Mouse (Mus musculus): ENCODE data around the gene Rab7b. TPM values are rescaled to one million over a fixed set of nuclear protein-coding genes. Genes with fewer than 3 reads are reported as not detected.

The Rab7b gene
- polyA plus RNA-seq, 1 experiment from 2014 or later: 1.6 TPM

DNA sequence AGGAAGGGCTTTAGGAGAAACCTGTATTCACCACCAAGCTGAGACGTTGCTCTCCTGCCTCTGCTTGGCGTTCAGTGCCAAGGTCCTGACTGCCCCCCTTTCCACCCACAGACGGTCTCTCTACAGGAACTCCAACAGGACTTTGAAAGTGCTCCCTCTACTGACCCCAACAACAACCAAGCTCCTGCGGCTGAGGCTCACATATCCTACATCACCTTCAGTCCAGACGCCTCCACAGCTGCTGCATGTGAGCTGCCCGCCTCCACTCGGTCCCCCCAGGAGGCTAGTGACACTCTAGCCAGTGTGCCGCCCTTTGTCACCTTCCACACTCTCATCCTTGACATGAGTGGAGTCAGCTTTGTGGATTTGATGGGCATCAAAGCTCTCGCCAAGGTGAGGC is 75.2 kb downstream of the Rab7b start:
- Histone ChIP-seq H3K4me1 (ENCODE audit: control insufficient read depth, insufficient read depth, low read length) (no peaks in the 10 kb centered on the region; the same call in 1 of the 2 replicates), H3K27ac (replicated peaks; ENCODE audit: low read depth, low read length) (no peak overlapping the region), H3K9ac (replicated peaks; ENCODE audit: low read length) (no peak overlapping the region), H3K9me3 (ENCODE audit: control insufficient read depth, low read length) (no peaks in the 10 kb centered on the region), H3K36me3 (ENCODE audit: control insufficient read depth, insufficient read depth, low read length) (no peaks in the 10 kb centered on the region), H3K27me3 (ENCODE audit: control insufficient read depth, insufficient read depth, low read length) (no peaks in the 10 kb centered on the region), H3K4me3 (replicated peaks; ENCODE audit: low read depth, low read length) (no peak overlapping the region), H3K4me2 (ENCODE audit: low read length) (no peak overlapping the region)
- ATAC-seq (ENCODE audit: low FRiP score, low TSS enrichment): no peak
- WGBS: 58% methylated on average over 9 of the region's 9 CpGs
- no peak for DNase-seq

DNA sequence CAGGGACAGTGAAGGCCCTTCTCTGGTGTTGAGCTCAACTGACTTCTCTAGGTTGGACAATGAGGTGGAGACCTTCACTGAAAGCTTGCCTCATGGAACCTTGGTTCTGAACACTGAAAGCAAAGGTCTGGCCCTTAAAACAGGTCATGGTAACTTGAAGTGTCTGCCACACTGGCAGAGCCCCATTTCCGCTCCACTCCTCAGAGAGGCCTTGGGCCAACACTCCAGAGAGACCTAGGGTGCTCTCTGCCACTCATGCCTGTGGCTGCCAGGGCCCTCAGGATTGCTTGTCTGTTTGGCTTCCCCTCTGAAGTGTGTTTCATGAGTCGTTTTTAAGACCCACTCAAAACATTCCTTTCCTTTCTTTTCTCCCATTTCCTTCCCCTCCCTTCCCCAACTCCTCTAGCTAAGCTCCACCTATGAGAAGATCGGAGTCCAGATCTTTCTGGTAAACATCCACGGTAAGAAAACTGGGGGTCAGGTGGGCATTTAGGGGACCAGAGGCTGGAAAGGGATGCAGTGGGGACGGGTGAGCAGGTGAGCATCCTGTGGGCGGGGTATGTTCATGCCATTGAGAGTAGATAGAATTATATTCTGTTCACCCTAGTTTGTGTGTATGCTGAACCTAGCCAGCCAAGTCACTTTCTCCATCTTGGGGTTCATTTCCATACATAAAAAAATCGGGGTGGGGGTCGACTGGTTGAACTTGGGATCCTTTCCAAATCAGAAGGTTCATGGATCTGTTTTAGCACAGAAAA is 76.3 kb downstream of the Rab7b start:
- no peak for DNase-seq
- 62% methylated on average over 8 of the region's 8 CpGs for WGBS

More for the DNA sequence above, 76.3 kb downstream of the Rab7b start:
- Histone ChIP-seq H3K36me3 (ENCODE audit: control insufficient read depth, insufficient read depth, low read length) (no peaks in the 10 kb centered on the region), H3K4me1 (ENCODE audit: control insufficient read depth, insufficient read depth, low read length) (no peaks in the 10 kb centered on the region), H3K9me3 (ENCODE audit: control insufficient read depth, low read length) (no peaks in the 10 kb centered on the region), H3K9ac (replicated peaks; ENCODE audit: low read length) (no peak overlapping the region), H3K4me2 (ENCODE audit: low read length) (no peak overlapping the region), H3K27ac (replicated peaks; ENCODE audit: low read depth, low read length) (no peak overlapping the region), H3K27me3 (ENCODE audit: control insufficient read depth, insufficient read depth, low read length) (no peaks in the 10 kb centered on the region), H3K4me3 (replicated peaks; ENCODE audit: low read depth, low read length) (no peak overlapping the region)
- ATAC-seq (ENCODE audit: low FRiP score, low TSS enrichment): no peak

Other genes starting within 250 kb of the Rab7b start
- gene Srgap2, start 161.3 kb upstream of the Rab7b start, polyA plus RNA-seq (2014; fragmentation: Nextera tagmentation; extraction: Ambion mirVana): 28.6 and 30.8 TPM in 2 replicates
- gene Fam72a, start 160.8 kb upstream of the Rab7b start, polyA plus RNA-seq (2014; fragmentation: Nextera tagmentation; extraction: Ambion mirVana): 1.4 and 1.8 TPM in 2 replicates
- gene Avpr1b, start 89.5 kb upstream of the Rab7b start, polyA plus RNA-seq (2014; fragmentation: Nextera tagmentation; extraction: Ambion mirVana): not detected in 2 replicates
- gene Ctse, start 50.4 kb upstream of the Rab7b start, polyA plus RNA-seq (2014; fragmentation: Nextera tagmentation; extraction: Ambion mirVana): not detected in 2 replicates
- 0.04 and 0.13 TPM in 2 replicates for gene Slc26a9, start 55.3 kb downstream of the Rab7b start, polyA plus RNA-seq (2014; fragmentation: Nextera tagmentation; extraction: Ambion mirVana)
- 0.09 and 0.20 TPM in 2 replicates for gene Pm20d1, start 108.7 kb downstream of the Rab7b start, polyA plus RNA-seq (2014; fragmentation: Nextera tagmentation; extraction: Ambion mirVana)
- gene Slc41a1, start 138.8 kb downstream of the Rab7b start, polyA plus RNA-seq (2014; fragmentation: Nextera tagmentation; extraction: Ambion mirVana): 7.5 and 12.9 TPM in 2 replicates
- gene Rab29, start 178.5 kb downstream of the Rab7b start, polyA plus RNA-seq (2014; fragmentation: Nextera tagmentation; extraction: Ambion mirVana): 3.7 and 8.8 TPM in 2 replicates
- gene Nucks1, start 221.8 kb downstream of the Rab7b start, polyA plus RNA-seq (2014; fragmentation: Nextera tagmentation; extraction: Ambion mirVana): 39.6 and 59.8 TPM in 2 replicates